Comparison of ENCODE assay signal across 21 mouse cellular contexts in genomic region chr1:138716991-138717390, GRCm38 (mm10).
"Had no signal": no experiment of that assay in that cellular context is flagged by ENCODE, and none has a peak within 500 bp of the region (broad histone marks: within the 10 kb centered on the region; RNA-seq: fewer than 3 reads in every experiment).

No protein-coding gene starts in this region.

- H3K4me3 ChIP-seq: gastrocnemius, adult 2 months; heart, embryonic 10.5 days; heart, embryonic 12.5 days; hindbrain, embryonic 10.5 days; hindbrain, embryonic 12.5 days; intestine, embryonic 15.5 days; layer of hippocampus, adult 2 months; left cerebral cortex, adult 2 months; limb, embryonic 10.5 days; limb, embryonic 12.5 days; liver, embryonic 13.5 days had no signal

- H3K4me1 ChIP-seq: heart, embryonic 10.5 days; heart, embryonic 12.5 days; hindbrain, embryonic 10.5 days; hindbrain, embryonic 12.5 days; intestine, embryonic 15.5 days; liver, embryonic 13.5 days had no signal

- DNase-seq: gastrocnemius, adult 2 months; gastrocnemius, postnatal 10 days; gastrocnemius, postnatal 25 days; heart, adult 18-20 months; heart, postnatal 4 days; kidney, adult 18-20 months; kidney, adult 8-10 months; kidney, postnatal 10 days; kidney, postnatal 25 days; kidney, postnatal 4 days; liver; liver, embryonic 13.5 days had no signal
